Mouse (Mus musculus) heart, embryonic 12.5 days (tissue): ENCODE results near the gene Lmntd1. TPM values are rescaled to one million over a fixed set of nuclear protein-coding genes. Genes with fewer than 3 reads are reported as not detected.

Source experiments
- ATAC-seq: fragments of 200-750 bp; cut with Nextera tagmentation; 2 replicates; pipeline ENCODE4 v1.8.0; 2017; ENCODE audit warnings: moderate TSS enrichment, moderate library complexity; ENCODE audit not compliant: insufficient number of reproducible peaks, low FRiP score
- H3K27ac ChIP-seq: fragments of 300-500 bp; sonication (generic); 2 replicates; pipeline ENCODE4 v1.5.1; 2016; ENCODE audit warnings: mild to moderate bottlenecking, moderate library complexity; ENCODE audit not compliant: poor library complexity, severe bottlenecking
- H3K27me3 ChIP-seq: fragments of 300-500 bp; sonication (generic); replicated peaks from 2 replicates; pipeline ENCODE4 v1.6.1; 2016; ENCODE audit warnings: mild to moderate bottlenecking, moderate library complexity
- H3K36me3 ChIP-seq: fragments of 300-500 bp; sonication (generic); 2 replicates; pipeline ENCODE4 v1.6.1; 2016; ENCODE audit warnings: mild to moderate bottlenecking, moderate library complexity
- H3K4me1 ChIP-seq: fragments of 300-500 bp; sonication (generic); replicated peaks from 2 replicates; pipeline ENCODE4 v1.6.1; 2016; ENCODE audit warnings: mild to moderate bottlenecking
- H3K4me2 ChIP-seq: fragments of 300-500 bp; sonication (generic); 2 replicates; pipeline ENCODE4 v1.6.1; 2016; ENCODE audit warnings: mild to moderate bottlenecking, moderate library complexity
- H3K4me3 ChIP-seq: fragments of 300-500 bp; sonication (generic); 2 replicates; pipeline ENCODE4 v1.5.1; 2016; ENCODE audit warnings: mild to moderate bottlenecking
- H3K9ac ChIP-seq: fragments of 300-500 bp; sonication (generic); 2 replicates; pipeline ENCODE4 v1.6.1; 2016; ENCODE audit warnings: mild to moderate bottlenecking, moderate library complexity
- H3K9me3 ChIP-seq: fragments of 300-500 bp; sonication (generic); replicated peaks from 2 replicates; pipeline ENCODE4 v1.6.1; 2016; ENCODE audit warnings: mild to moderate bottlenecking, moderate library complexity
- WGBS: fragments of 180-500 bp; shearing (Covaris S2); methylation state at CpG from one replicate; pipeline ENCODE4 v1.1.7; 2016; 5-methylcytosine and 5-hydroxymethylcytosine counted together
- polyA plus RNA-seq: library from polyadenylated mRNA; unstranded; fragments of >200 nt; fragmentation: Nextera tagmentation; extraction: Ambion mirVana; gene quantifications from 2 replicates; pipeline ENCODE4 v1.2.1, GENCODE M21; 2016

Gene Lmntd1
- polyA plus RNA-seq, 1 experiment from 2014 or later: 7.0 TPM

- Histone ChIP-seq H3K4me2 (no peak overlapping the region), H3K9ac (no peak overlapping the region), H3K4me1 (peaks cover 8% of the 10 kb centered on the region; the same call in 1 of the 2 replicates), H3K36me3 (no peaks in the 10 kb centered on the region), H3K27ac (no peak overlapping the region), H3K27me3 (peaks cover 10% of the 10 kb centered on the region; the same call in 1 of the 2 replicates), H3K9me3 (no peaks in the 10 kb centered on the region), H3K4me3 (no peak overlapping the region)
- ATAC-seq: no peak
- WGBS: 46% methylated on average over 26 of the region's 26 CpGs
Observed at GRCm38 (mm10) chr6:145359470-145360430, 254.4 kb downstream of the Lmntd1 start.

GRCm38 (mm10) chr6:145358001-145358400 lies 256.1 kb downstream of the Lmntd1 start:
- no peak for ATAC-seq
- H3K27me3 ChIP-seq: peaks cover 10% of the 10 kb centered on the region; the same call in 1 of the 2 replicates
- H3K9ac ChIP-seq: no peak overlapping the region
- H3K36me3 ChIP-seq: no peaks in the 10 kb centered on the region
- 0 out of 2 replicates have a peak, but pooled peaks cover 6% of the 10 kb centered on the region for H3K9me3 ChIP-seq
- WGBS: 70% methylated on average over 9 of the region's 9 CpGs
- no peak overlapping the region for H3K4me2 ChIP-seq
- no peak overlapping the region for H3K4me3 ChIP-seq
- no peak overlapping the region for H3K27ac ChIP-seq
- no peaks in the 10 kb centered on the region for H3K4me1 ChIP-seq

GRCm38 (mm10) chr6:145353806-145354205 lies 260.3 kb downstream of the Lmntd1 start:
- 93% methylated on average over 5 of the region's 5 CpGs for WGBS
- no peak for ATAC-seq
- H3K4me3 ChIP-seq: no peak overlapping the region
- no peak overlapping the region for H3K27ac ChIP-seq
- H3K9me3 ChIP-seq: 0 out of 2 replicates have a peak, but pooled peaks cover 6% of the 10 kb centered on the region
- H3K9ac ChIP-seq: no peak overlapping the region
- no peaks in the 10 kb centered on the region for H3K36me3 ChIP-seq
- no peak overlapping the region for H3K4me2 ChIP-seq
- H3K27me3 ChIP-seq: no peaks in the 10 kb centered on the region; the same call in 1 of the 2 replicates
- no peaks in the 10 kb centered on the region for H3K4me1 ChIP-seq

GRCm38 (mm10) chr6:145352705-145353104 lies 261.4 kb downstream of the Lmntd1 start:
- WGBS: 14% methylated on average over 1 of the region's 1 CpGs

GRCm38 (mm10) chr6:145348196-145348915 lies 265.8 kb downstream of the Lmntd1 start:
- H3K4me3 ChIP-seq: no peak overlapping the region
- no peak overlapping the region for H3K9ac ChIP-seq
- no peaks in the 10 kb centered on the region for H3K9me3 ChIP-seq
- no peak overlapping the region for H3K4me2 ChIP-seq
- no peak overlapping the region for H3K27ac ChIP-seq
- no peaks in the 10 kb centered on the region for H3K36me3 ChIP-seq
- ATAC-seq: 0 out of 2 replicates have a peak, but pooled peaks have one; percentile 20
- peaks cover 7% of the 10 kb centered on the region; the same call in 1 of the 2 replicates for H3K27me3 ChIP-seq
- 54% methylated on average over 9 of the region's 9 CpGs for WGBS
- H3K4me1 ChIP-seq: no peaks in the 10 kb centered on the region

More at GRCm38 (mm10) chr6:145352705-145353104, 261.4 kb downstream of the Lmntd1 start:
- no peaks in the 10 kb centered on the region for H3K4me1 ChIP-seq
- no peak overlapping the region for H3K9ac ChIP-seq
- no peaks in the 10 kb centered on the region; the same call in 1 of the 2 replicates for H3K27me3 ChIP-seq
- no peak overlapping the region for H3K4me3 ChIP-seq
- no peak overlapping the region for H3K27ac ChIP-seq
- no peak overlapping the region for H3K4me2 ChIP-seq
- H3K9me3 ChIP-seq: 0 out of 2 replicates have a peak, but pooled peaks cover 6% of the 10 kb centered on the region
- H3K36me3 ChIP-seq: no peaks in the 10 kb centered on the region
- ATAC-seq: no peak

GRCm38 (mm10) chr6:145347641-145348040 lies 266.5 kb downstream of the Lmntd1 start:
- no peak overlapping the region for H3K4me2 ChIP-seq
- H3K9ac ChIP-seq: no peak overlapping the region
- no peaks in the 10 kb centered on the region for H3K4me1 ChIP-seq
- no peak overlapping the region for H3K27ac ChIP-seq
- no peak overlapping the region for H3K4me3 ChIP-seq
- ATAC-seq: peak; percentile 35; the same call in 1 of the 2 replicates
- H3K36me3 ChIP-seq: no peaks in the 10 kb centered on the region
- H3K27me3 ChIP-seq: peaks cover 7% of the 10 kb centered on the region; the same call in 1 of the 2 replicates
- WGBS: 61% methylated on average over 6 of the region's 6 CpGs
- no peaks in the 10 kb centered on the region for H3K9me3 ChIP-seq

- H3K27ac ChIP-seq: no peak overlapping the region
- no peak overlapping the region for H3K4me2 ChIP-seq
- ATAC-seq: no peak
- H3K36me3 ChIP-seq: no peaks in the 10 kb centered on the region
- no peaks in the 10 kb centered on the region for H3K4me1 ChIP-seq
- no peak overlapping the region for H3K9ac ChIP-seq
- no peaks in the 10 kb centered on the region for H3K9me3 ChIP-seq
- WGBS: 74% methylated on average over 11 of the region's 11 CpGs
- H3K4me3 ChIP-seq: no peak overlapping the region
- 0 out of 2 replicates have a peak, but pooled peaks cover 7% of the 10 kb centered on the region for H3K27me3 ChIP-seq
Observed at GRCm38 (mm10) chr6:145346789-145347557, 267.1 kb downstream of the Lmntd1 start.

GRCm38 (mm10) chr6:145346305-145346704 lies 267.8 kb downstream of the Lmntd1 start:
- Histone ChIP-seq H3K4me3 (no peak overlapping the region), H3K9ac (no peak overlapping the region), H3K4me1 (no peaks in the 10 kb centered on the region), H3K9me3 (no peaks in the 10 kb centered on the region), H3K27ac (no peak overlapping the region), H3K4me2 (no peak overlapping the region), H3K27me3 (0 out of 2 replicates have a peak, but pooled peaks cover 7% of the 10 kb centered on the region), H3K36me3 (no peaks in the 10 kb centered on the region)
- WGBS: 82% methylated on average over 8 of the region's 8 CpGs
- no peak for ATAC-seq

- Histone ChIP-seq H3K9me3 (no peaks in the 10 kb centered on the region), H3K27ac (no peak overlapping the region), H3K4me2 (no peak overlapping the region), H3K4me3 (no peak overlapping the region), H3K9ac (no peak overlapping the region), H3K36me3 (no peaks in the 10 kb centered on the region), H3K27me3 (0 out of 2 replicates have a peak, but pooled peaks cover 7% of the 10 kb centered on the region), H3K4me1 (peaks cover under 1% of the 10 kb centered on the region; the same call in 1 of the 2 replicates)
- 73% methylated on average over 2 of the region's 2 CpGs for WGBS
- no peak for ATAC-seq
Observed at GRCm38 (mm10) chr6:145344719-145345118, 269.4 kb downstream of the Lmntd1 start.

GRCm38 (mm10) chr6:145343457-145343856 lies 270.7 kb downstream of the Lmntd1 start:
- H3K27ac ChIP-seq: no peak overlapping the region
- WGBS: 58% methylated on average over 1 of the region's 1 CpGs
- no peak overlapping the region for H3K4me3 ChIP-seq
- ATAC-seq: no peak
- no peaks in the 10 kb centered on the region for H3K36me3 ChIP-seq
- H3K9ac ChIP-seq: no peak overlapping the region
- no peak overlapping the region for H3K4me2 ChIP-seq
- no peaks in the 10 kb centered on the region for H3K9me3 ChIP-seq
- peaks cover 8% of the 10 kb centered on the region; the same call in 1 of the 2 replicates for H3K27me3 ChIP-seq
- H3K4me1 ChIP-seq: peaks cover 11% of the 10 kb centered on the region; the same call in 1 of the 2 replicates
